9 mouse cellular contexts compared by ENCODE assay signal in the genomic region with DNA sequence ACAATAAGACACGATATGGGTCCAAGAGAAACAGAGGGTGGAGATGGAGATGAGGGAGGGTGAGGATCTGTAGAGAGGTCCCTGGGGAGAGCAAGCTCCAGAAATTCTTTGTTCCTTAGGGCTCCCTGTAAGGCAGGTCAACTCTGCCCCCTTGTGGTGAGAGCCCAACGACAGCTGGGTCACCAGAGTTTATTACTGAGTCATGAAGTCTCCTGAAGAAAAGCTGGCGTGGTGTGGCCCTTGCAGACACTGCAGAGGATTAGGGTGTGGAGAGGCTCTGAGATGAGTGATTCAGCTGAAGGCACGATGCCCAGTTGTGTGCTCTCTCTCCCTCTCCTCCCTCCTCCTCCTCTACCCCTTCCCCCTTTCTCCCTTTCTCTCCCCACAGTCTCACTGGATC. TPM values are rescaled to one million over a fixed set of nuclear protein-coding genes. Genes with fewer than 3 reads are reported as not detected.
DNase-seq lines count a peak whose midpoint lies in the region; ATAC-seq and TF ChIP-seq lines count a peak whose summit lies in the region.
"Had no signal": no experiment of that assay in that cellular context is flagged by ENCODE, and none has a peak within 500 bp of the region (broad histone marks: within the 10 kb centered on the region; RNA-seq: fewer than 3 reads in every experiment).

No protein-coding gene starts in this region.

- 0 out of 2 replicates have a peak overlapping the region, but pooled peaks have one; percentile 18 for H3K27ac ChIP-seq in midbrain, embryonic 10.5 days (replicated peaks)
- H3K27ac ChIP-seq in midbrain, embryonic 13.5 days = no peak overlapping the region
- H3K27ac ChIP-seq in cerebellum, adult 2 months (ENCODE audit: insufficient read depth, low read length) = no peak overlapping the region
- no peak overlapping the region for H3K27ac ChIP-seq in intestine, embryonic 15.5 days
- H3K27ac ChIP-seq: embryonic facial prominence, embryonic 13.5 days had no signal

- H3K4me2 ChIP-seq in midbrain, embryonic 13.5 days (replicated peaks) = no peak overlapping the region
- no peak overlapping the region for H3K4me2 ChIP-seq in intestine, embryonic 15.5 days (replicated peaks)
- H3K4me2 ChIP-seq: embryonic facial prominence, embryonic 13.5 days had no signal

- TF ChIP-seq POLR2A in cerebellum, adult 2 months (IDR thresholded peaks at IDR 0.05; ENCODE audit: borderline replicate concordance, insufficient read depth, low read length) = no peak

- no peaks in the 10 kb centered on the region for H3K9me3 ChIP-seq in midbrain, embryonic 10.5 days (replicated peaks)
- H3K9me3 ChIP-seq in midbrain, embryonic 13.5 days = no peaks in the 10 kb centered on the region
- no peaks in the 10 kb centered on the region for H3K9me3 ChIP-seq in intestine, embryonic 15.5 days
- H3K9me3 ChIP-seq: embryonic facial prominence, embryonic 13.5 days had no signal

- no peak overlapping the region for H3K4me3 ChIP-seq in midbrain, embryonic 10.5 days
- H3K4me3 ChIP-seq in midbrain, embryonic 13.5 days (replicated peaks) = no peak overlapping the region
- no peak overlapping the region for H3K4me3 ChIP-seq in cerebellum, adult 2 months (replicated peaks; ENCODE audit: insufficient read depth, low read depth, low read length)
- no peak overlapping the region for H3K4me3 ChIP-seq in intestine, embryonic 15.5 days (replicated peaks)
- H3K4me3 ChIP-seq: embryonic facial prominence, embryonic 13.5 days had no signal

- DNase-seq in midbrain, embryonic 10.5 days (ENCODE audit: low spot score) = peak; percentile 75
- peak; percentile 60 to 78 for DNase-seq in cerebellum, adult 2 months
- peak; percentile 58 to 78 for DNase-seq in frontal cortex, postnatal 10 days (ENCODE audit: low spot score in 2 of 2)
- DNase-seq in left cerebral cortex, postnatal 36 days (ENCODE audit: low spot score in 2 of 2) = peak; percentile 79 to 81
- DNase-seq in natural killer cell, adult 2 months (ENCODE audit: low spot score in 2 of 2) = peak; percentile 76 to 78
- DNase-seq in telencephalon, adult 2 months (ENCODE audit: low read depth, low spot score) = peak; percentile 55

- H3K4me1 ChIP-seq in midbrain, embryonic 10.5 days = peaks cover 11% of the 10 kb centered on the region
- H3K4me1 ChIP-seq in midbrain, embryonic 13.5 days (replicated peaks) = no peaks in the 10 kb centered on the region
- H3K4me1 ChIP-seq in cerebellum, adult 2 months (ENCODE audit: control insufficient read depth, insufficient read depth, low read length) = no peaks in the 10 kb centered on the region
- no peaks in the 10 kb centered on the region for H3K4me1 ChIP-seq in intestine, embryonic 15.5 days (replicated peaks)
- H3K4me1 ChIP-seq: embryonic facial prominence, embryonic 13.5 days had no signal

- no peaks in the 10 kb centered on the region for H3K36me3 ChIP-seq in midbrain, embryonic 10.5 days
- no peaks in the 10 kb centered on the region for H3K36me3 ChIP-seq in midbrain, embryonic 13.5 days
- H3K36me3 ChIP-seq in intestine, embryonic 15.5 days = no peaks in the 10 kb centered on the region
- H3K36me3 ChIP-seq: embryonic facial prominence, embryonic 13.5 days had no signal

- peak; percentile 88 for TF ChIP-seq CTCF in cerebellum, adult 2 months (IDR thresholded peaks at IDR 0.05; ENCODE audit: borderline replicate concordance, insufficient read depth, low read depth, low read length)

- no peak overlapping the region for H3K9ac ChIP-seq in midbrain, embryonic 13.5 days (replicated peaks)
- no peak overlapping the region for H3K9ac ChIP-seq in intestine, embryonic 15.5 days
- H3K9ac ChIP-seq: embryonic facial prominence, embryonic 13.5 days had no signal

- no peaks in the 10 kb centered on the region for H3K27me3 ChIP-seq in midbrain, embryonic 10.5 days (ENCODE audit: low read depth, poor library complexity, severe bottlenecking)
- H3K27me3 ChIP-seq in midbrain, embryonic 13.5 days = 0 out of 2 replicates have a peak, but pooled peaks cover 8% of the 10 kb centered on the region
- H3K27me3 ChIP-seq in cerebellum, adult 2 months (ENCODE audit: control insufficient read depth, insufficient read depth, low read length) = no peaks in the 10 kb centered on the region
- no peaks in the 10 kb centered on the region for H3K27me3 ChIP-seq in intestine, embryonic 15.5 days (replicated peaks)

- intact Hi-C loops in left cerebral cortex, postnatal 36 days (cut with DNase I) = loop anchor here (1.0 to 2.0 kb wide), 2 partner anchors 24 to 136 kb away; no protein-coding TSS in a partner anchor

- ATAC-seq in midbrain, embryonic 13.5 days = no peak
- ATAC-seq in intestine, embryonic 15.5 days = peak; percentile 80

- 8% methylated on average over 4 of the region's 4 CpGs for WGBS in midbrain, embryonic 10.5 days
- 5% methylated on average over 4 of the region's 4 CpGs for WGBS in midbrain, embryonic 13.5 days
- WGBS in cerebellum, adult 2 months = 3% methylated on average over 4 of the region's 4 CpGs
- 3% methylated on average over 4 of the region's 4 CpGs for WGBS in intestine, embryonic 15.5 days

RNA-seq across cellular contexts. Expression of gene Cd7, which starts 2.0 kb away (rescaled TPM):
- polyA plus RNA-seq in midbrain, embryonic 10.5 days (2016; fragmentation: Nextera tagmentation; extraction: Ambion mirVana) = not detected in 2 replicates
- polyA plus RNA-seq in midbrain, embryonic 13.5 days (2015; fragmentation: Nextera tagmentation; extraction: Ambion mirVana) = 0.50 TPM in 1 of 2 replicates, not detected in the other
- 0.11 and 0.19 TPM in 2 replicates for polyA plus RNA-seq in cerebellum, adult 2 months (2012; rRNA removed)
- 5.6 and 6.1 TPM in 2 replicates for polyA plus RNA-seq in intestine, embryonic 15.5 days (2015; fragmentation: Nextera tagmentation; extraction: Ambion mirVana)
- 1 to 10 TPM; 2.1 TPM for total RNA-seq in left cerebral cortex, postnatal 36 days (2021)

RNA-seq across cellular contexts. Expression of gene Sectm1b, which starts 22.2 kb away (rescaled TPM):
- not detected in 2 replicates for polyA plus RNA-seq in midbrain, embryonic 10.5 days (2016; fragmentation: Nextera tagmentation; extraction: Ambion mirVana)
- not detected in 2 replicates for polyA plus RNA-seq in midbrain, embryonic 13.5 days (2015; fragmentation: Nextera tagmentation; extraction: Ambion mirVana)
- polyA plus RNA-seq in cerebellum, adult 2 months (2012; rRNA removed) = not detected in 2 replicates
- polyA plus RNA-seq in intestine, embryonic 15.5 days (2015; fragmentation: Nextera tagmentation; extraction: Ambion mirVana) = 0.73 and 0.93 TPM in 2 replicates
- total RNA-seq in left cerebral cortex, postnatal 36 days (2021) = not detected

RNA-seq across cellular contexts. Expression of gene Sectm1a, which starts 39.8 kb away (rescaled TPM):
- polyA plus RNA-seq in midbrain, embryonic 10.5 days (2016; fragmentation: Nextera tagmentation; extraction: Ambion mirVana) = not detected in 2 replicates
- not detected in 2 replicates for polyA plus RNA-seq in midbrain, embryonic 13.5 days (2015; fragmentation: Nextera tagmentation; extraction: Ambion mirVana)
- polyA plus RNA-seq in cerebellum, adult 2 months (2012; rRNA removed) = not detected in 2 replicates
- 3.0 and 5.1 TPM in 2 replicates for polyA plus RNA-seq in intestine, embryonic 15.5 days (2015; fragmentation: Nextera tagmentation; extraction: Ambion mirVana)
- total RNA-seq in left cerebral cortex, postnatal 36 days (2021) = not detected

RNA-seq across cellular contexts. Expression of gene Csnk1d, which starts 50.1 kb away (rescaled TPM):
- 120 and 136 TPM in 2 replicates for polyA plus RNA-seq in midbrain, embryonic 10.5 days (2016; fragmentation: Nextera tagmentation; extraction: Ambion mirVana)
- polyA plus RNA-seq in midbrain, embryonic 13.5 days (2015; fragmentation: Nextera tagmentation; extraction: Ambion mirVana) = 152 and 161 TPM in 2 replicates
- polyA plus RNA-seq in cerebellum, adult 2 months (2012; rRNA removed) = 110 and 111 TPM in 2 replicates
- 106 TPM in 2 replicates for polyA plus RNA-seq in intestine, embryonic 15.5 days (2015; fragmentation: Nextera tagmentation; extraction: Ambion mirVana)
- total RNA-seq in left cerebral cortex, postnatal 36 days (2021) = 100 to 1,000 TPM; 113 to 115 TPM
